Mouse (Mus musculus) embryonic facial prominence, embryonic 11.5 days (tissue): ENCODE data around the gene Mecr. TPM values are rescaled to one million over a fixed set of nuclear protein-coding genes. Genes with fewer than 3 reads are reported as not detected.
A peak's percentile ranks its signal among the peaks of the same experiment; 100 is the strongest.

Source experiments
- ATAC-seq: fragments of 200-750 bp; cut with Nextera tagmentation; replicated peaks from 2 replicates; pipeline ENCODE4 v1.8.0; 2017; ENCODE audit warnings: low read depth; ENCODE audit not compliant: insufficient number of reproducible peaks, low FRiP score, low TSS enrichment
- DNase-seq: peaks from one replicate; pipeline ENCODE4 v3.0.0-alpha.2; 2015; ENCODE audit warnings: low spot score
- H3K27ac ChIP-seq: fragments of 300-500 bp; sonication (generic); replicated peaks from 2 replicates; pipeline ENCODE4 v1.5.1; 2014; ENCODE audit warnings: mild to moderate bottlenecking, low read depth, low read length, control low read depth
- H3K27me3 ChIP-seq: fragments of 300-500 bp; sonication (generic); 2 replicates; pipeline ENCODE4 v1.6.1; 2014; ENCODE audit warnings: mild to moderate bottlenecking, low read length, moderate library complexity, mixed read lengths; ENCODE audit not compliant: control insufficient read depth, insufficient read depth
- H3K36me3 ChIP-seq: fragments of 300-500 bp; sonication (generic); replicated peaks from 2 replicates; pipeline ENCODE4 v1.6.1; 2014; ENCODE audit warnings: low read depth, mild to moderate bottlenecking, low read length, moderate library complexity, mixed read lengths; ENCODE audit not compliant: control insufficient read depth, insufficient read depth
- H3K4me1 ChIP-seq: fragments of 300-500 bp; sonication (generic); 2 replicates; pipeline ENCODE4 v1.6.1; 2014; ENCODE audit warnings: low read length, mixed read lengths; ENCODE audit not compliant: control insufficient read depth, insufficient read depth
- H3K4me2 ChIP-seq: fragments of 300-500 bp; sonication (generic); 2 replicates; pipeline ENCODE4 v1.6.1; 2014; ENCODE audit warnings: low read depth, mild to moderate bottlenecking, control low read depth, low read length, moderate library complexity
- H3K4me3 ChIP-seq: fragments of 300-500 bp; sonication (generic); 2 replicates; pipeline ENCODE4 v1.5.1; 2014; ENCODE audit warnings: low read depth, low read length, control low read depth
- H3K9ac ChIP-seq: fragments of 300-500 bp; sonication (generic); replicated peaks from 2 replicates; pipeline ENCODE4 v1.6.1; 2014; ENCODE audit warnings: mild to moderate bottlenecking, control low read depth, low read length
- H3K9me3 ChIP-seq: fragments of 300-500 bp; sonication (generic); replicated peaks from 2 replicates; pipeline ENCODE4 v1.6.1; 2016; ENCODE audit warnings: mild to moderate bottlenecking, low read length, inconsistent platforms, mixed read lengths; ENCODE audit not compliant: control insufficient read depth
- WGBS: fragments of 180-500 bp; shearing (Covaris S2); extraction: QIAGEN DNeasy Blood & Tissue Kit; methylation state at CpG from one replicate; pipeline ENCODE4 v1.1.7; 2014; 5-methylcytosine and 5-hydroxymethylcytosine counted together
- polyA plus RNA-seq: library from polyadenylated mRNA; unstranded; fragments of >200 nt; fragmentation: Nextera tagmentation; extraction: Ambion mirVana; gene quantifications from 2 replicates; pipeline ENCODE4 v1.2.1, GENCODE M21; 2014

The Mecr gene
- polyA plus RNA-seq, 1 experiment from 2014 or later = 39.9 TPM

DNA sequence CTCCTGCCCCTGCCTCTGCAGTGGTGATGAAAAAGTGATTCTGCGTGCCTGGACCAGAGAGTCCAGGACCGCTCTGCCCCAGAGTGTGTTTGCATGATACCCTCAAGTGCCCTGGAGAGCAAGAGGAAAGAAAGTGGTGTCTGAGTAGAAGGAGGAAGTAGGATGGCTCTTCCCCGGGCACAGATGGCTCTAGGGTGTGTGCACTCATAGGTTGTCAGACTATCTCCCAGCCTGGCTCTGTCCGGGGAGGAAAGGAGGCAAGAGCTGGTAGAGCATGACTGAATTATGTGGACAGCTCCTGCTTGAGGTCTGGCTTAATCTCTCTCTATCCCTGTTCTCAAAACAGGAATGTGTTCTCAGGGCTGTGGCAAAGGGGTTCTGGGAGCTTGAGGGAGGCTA, 18.1 kb downstream of the Mecr start:
- H3K4me3 ChIP-seq = no peak overlapping the region

DNA sequence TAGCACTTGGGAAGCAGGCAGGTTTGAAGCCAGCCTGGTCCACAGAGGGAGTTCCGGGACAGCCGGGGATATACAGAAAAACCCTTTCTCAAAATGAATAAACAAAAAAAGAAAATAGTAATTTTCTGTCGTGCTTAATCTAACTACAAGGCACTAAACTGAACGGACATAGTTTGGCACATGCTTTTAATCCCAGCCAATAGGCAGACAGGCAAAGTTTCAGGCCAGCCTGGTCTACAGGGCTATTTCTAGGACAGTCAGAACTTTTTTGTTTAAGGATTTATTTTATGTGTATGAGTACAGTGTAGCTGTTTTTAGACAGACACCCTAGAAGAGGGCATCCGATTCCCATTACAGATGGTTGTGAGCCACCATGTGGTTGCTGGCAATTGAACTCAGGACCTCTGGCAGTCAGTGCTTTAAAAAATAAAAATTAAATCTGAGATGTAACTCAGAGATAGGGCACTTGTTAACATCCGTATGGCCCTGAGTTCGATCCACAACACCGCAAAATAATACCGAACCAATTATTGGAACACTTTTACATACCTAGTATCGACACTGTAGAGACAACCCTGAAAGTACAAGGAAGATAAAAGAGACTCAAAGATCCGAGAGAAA, 29.5 kb downstream of the Mecr start:
- H3K36me3 ChIP-seq = no peaks in the 10 kb centered on the region
- H3K27me3 ChIP-seq = no peaks in the 10 kb centered on the region

More for the DNA sequence above, 18.1 kb downstream of the Mecr start:
- Histone ChIP-seq H3K27ac (no peak overlapping the region), H3K9me3 (no peaks in the 10 kb centered on the region), H3K4me2 (no peak overlapping the region), H3K4me1 (no peaks in the 10 kb centered on the region), H3K36me3 (peaks cover 2% of the 10 kb centered on the region), H3K9ac (no peak overlapping the region), H3K27me3 (no peaks in the 10 kb centered on the region)
- no peak for ATAC-seq
- WGBS = 84% methylated on average over 4 of the region's 4 CpGs
- DNase-seq = no peak

DNA sequence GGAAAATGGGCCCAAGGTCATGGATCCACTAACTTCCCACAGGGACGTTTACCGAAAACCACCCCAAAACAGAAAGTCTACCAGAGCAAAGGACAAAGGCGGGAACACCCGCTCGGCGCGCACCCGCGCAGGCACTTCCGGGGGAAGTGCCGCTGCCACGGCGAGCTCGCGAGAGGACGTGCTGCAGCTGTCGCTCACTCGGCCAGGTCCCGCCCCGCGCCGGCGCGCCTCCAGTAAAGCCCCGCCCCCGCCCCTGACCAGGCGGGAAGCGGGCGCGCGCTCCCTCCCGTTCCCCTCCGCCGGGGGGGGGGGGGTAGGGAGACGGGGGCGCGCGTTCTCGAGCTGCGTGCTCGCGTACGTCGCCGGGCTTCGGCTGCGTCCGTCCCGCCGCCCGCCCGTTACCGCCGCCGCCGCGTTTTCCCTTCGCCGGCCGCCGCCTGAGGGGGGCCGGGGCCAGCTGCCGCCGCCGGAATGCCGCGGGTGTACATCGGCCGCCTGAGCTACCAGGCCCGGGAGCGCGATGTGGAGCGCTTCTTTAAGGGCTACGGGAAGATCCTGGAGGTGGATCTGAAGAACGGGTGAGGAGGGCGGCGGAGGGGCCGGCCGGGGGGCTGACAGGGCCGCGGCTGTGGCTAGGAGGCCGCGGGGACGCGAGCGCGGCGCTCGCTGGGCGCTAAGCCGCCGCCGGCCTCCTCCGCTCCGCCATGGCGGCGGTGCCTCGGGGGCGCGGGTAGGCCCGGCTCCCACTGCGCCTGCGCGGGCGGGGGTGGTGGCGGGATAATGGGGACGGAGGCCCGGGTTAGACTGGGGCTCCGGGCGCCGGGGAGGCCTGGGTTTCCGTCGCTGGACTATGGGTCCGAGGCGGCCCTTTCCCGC, 30.3 kb downstream of the Mecr start, which contains the start of gene Srsf4:
Gene Srsf4, plus strand, starts transcription at position 325 of the 876 bp plus-strand sequence.
- H3K27ac ChIP-seq = peak within 1 kb of the TSS; percentile 100
- H3K4me1 ChIP-seq = no peaks in the 10 kb centered on the region
- peak; percentile 97 for DNase-seq
- ATAC-seq = peak; percentile 91
- H3K36me3 ChIP-seq = no peaks in the 10 kb centered on the region
- peak within 1 kb of the TSS; percentile 83 for H3K4me2 ChIP-seq
- peak within 1 kb of the TSS; percentile 99 for H3K4me3 ChIP-seq
- 0% methylated on average over 50 of the region's 116 CpGs for WGBS
- no peaks in the 10 kb centered on the region for H3K27me3 ChIP-seq
- no peaks in the 10 kb centered on the region for H3K9me3 ChIP-seq
- peak within 1 kb of the TSS; percentile 100 for H3K9ac ChIP-seq

More for the DNA sequence above, 29.5 kb downstream of the Mecr start:
- Histone ChIP-seq H3K9ac (peak overlapping the region; percentile 100), H3K4me2 (peak overlapping the region; percentile 45), H3K4me1 (no peaks in the 10 kb centered on the region), H3K9me3 (no peaks in the 10 kb centered on the region), H3K4me3 (peak overlapping the region; percentile 99), H3K27ac (no peak overlapping the region; the same call in 1 of the 2 replicates)
- peak; percentile 40 for ATAC-seq
- 9% methylated on average over 11 of the region's 11 CpGs for WGBS
- peak; percentile 40 for DNase-seq

DNA sequence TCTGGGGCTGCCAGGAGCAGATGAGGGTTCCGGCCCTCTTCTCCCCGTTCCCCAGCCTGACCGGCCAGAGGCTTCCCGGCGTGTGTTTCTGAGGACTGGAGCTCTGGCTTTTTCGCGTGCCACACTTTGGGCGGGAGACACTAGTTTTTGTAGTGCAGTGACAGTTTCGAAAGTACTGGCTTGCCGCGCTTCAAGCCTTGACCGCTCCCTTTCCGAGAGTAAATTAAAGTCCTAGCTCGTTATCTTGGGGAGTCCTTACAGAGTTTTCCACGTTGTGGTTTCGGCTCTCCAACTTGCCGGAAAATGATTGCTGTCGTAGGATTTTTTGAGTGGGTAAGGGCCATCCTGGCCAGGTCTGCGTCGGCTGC, 30.9 kb downstream of the Mecr start:
- no peak for ATAC-seq
- Histone ChIP-seq H3K9ac (peak overlapping the region; percentile 100), H3K27ac (peak overlapping the region; percentile 100), H3K36me3 (no peaks in the 10 kb centered on the region), H3K9me3 (no peaks in the 10 kb centered on the region), H3K4me1 (no peaks in the 10 kb centered on the region), H3K27me3 (no peaks in the 10 kb centered on the region), H3K4me2 (peak overlapping the region; percentile 83), H3K4me3 (peak overlapping the region; percentile 99)
- under 1% methylated on average over 20 of the region's 20 CpGs for WGBS
- DNase-seq = no peak

DNA sequence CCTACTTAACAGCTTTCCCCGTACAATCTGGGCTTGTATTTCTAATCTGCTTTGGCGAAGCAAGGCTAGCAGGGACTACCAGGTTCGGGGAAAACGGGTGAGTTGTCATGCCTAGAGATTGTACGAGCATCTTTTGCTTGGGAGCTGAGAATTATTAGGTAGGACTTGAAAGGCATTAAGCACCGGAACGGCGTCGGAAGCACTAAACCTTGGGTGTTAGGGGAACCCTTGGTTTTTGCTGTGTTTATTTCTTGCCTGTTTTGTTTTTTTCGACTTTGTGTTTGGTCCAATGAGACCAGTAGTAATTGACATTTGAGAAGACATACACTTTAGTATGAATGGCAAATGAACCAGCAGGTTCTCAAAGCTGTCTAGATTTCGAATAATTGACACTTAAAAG, 31.3 kb downstream of the Mecr start:
- H3K36me3 ChIP-seq = no peaks in the 10 kb centered on the region
- no peak for ATAC-seq
- no peaks in the 10 kb centered on the region for H3K27me3 ChIP-seq
- H3K9ac ChIP-seq = peak overlapping the region; percentile 100
- peak overlapping the region; percentile 83 for H3K4me2 ChIP-seq
- no peaks in the 10 kb centered on the region for H3K4me1 ChIP-seq
- peak overlapping the region; percentile 100 for H3K27ac ChIP-seq
- DNase-seq = no peak
- H3K9me3 ChIP-seq = no peaks in the 10 kb centered on the region
- peak overlapping the region; percentile 99 for H3K4me3 ChIP-seq
- WGBS = 5% methylated on average over 11 of the region's 11 CpGs

DNA sequence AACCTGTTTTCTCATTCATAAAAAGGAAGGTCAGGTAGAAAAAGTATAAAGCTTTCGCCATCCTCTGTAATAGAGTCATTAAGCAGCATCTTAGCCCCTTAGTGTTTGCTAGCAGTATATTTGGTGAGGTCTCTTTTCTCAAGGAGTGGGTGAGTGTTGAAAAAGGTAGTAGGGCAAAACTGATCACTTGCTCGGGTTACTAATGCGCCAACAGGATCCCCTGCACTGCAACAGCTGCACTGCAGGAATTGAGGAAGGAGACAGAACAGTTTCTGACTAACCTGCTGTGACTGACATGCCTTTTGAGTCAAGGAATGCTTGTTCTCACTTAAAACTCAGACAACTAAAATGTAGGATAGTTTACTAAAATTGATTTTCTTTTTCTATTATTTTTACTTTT, 32.0 kb downstream of the Mecr start:
- DNase-seq = no peak
- no peaks in the 10 kb centered on the region for H3K27me3 ChIP-seq
- peak overlapping the region; percentile 100 for H3K9ac ChIP-seq
- H3K36me3 ChIP-seq = no peaks in the 10 kb centered on the region
- H3K4me2 ChIP-seq = peak overlapping the region; percentile 83
- no peaks in the 10 kb centered on the region for H3K9me3 ChIP-seq
- H3K4me1 ChIP-seq = no peaks in the 10 kb centered on the region
- no peak overlapping the region for H3K27ac ChIP-seq
- no peak for ATAC-seq
- peak overlapping the region; percentile 99 for H3K4me3 ChIP-seq
- 44% methylated on average over 3 of the region's 3 CpGs for WGBS

DNA sequence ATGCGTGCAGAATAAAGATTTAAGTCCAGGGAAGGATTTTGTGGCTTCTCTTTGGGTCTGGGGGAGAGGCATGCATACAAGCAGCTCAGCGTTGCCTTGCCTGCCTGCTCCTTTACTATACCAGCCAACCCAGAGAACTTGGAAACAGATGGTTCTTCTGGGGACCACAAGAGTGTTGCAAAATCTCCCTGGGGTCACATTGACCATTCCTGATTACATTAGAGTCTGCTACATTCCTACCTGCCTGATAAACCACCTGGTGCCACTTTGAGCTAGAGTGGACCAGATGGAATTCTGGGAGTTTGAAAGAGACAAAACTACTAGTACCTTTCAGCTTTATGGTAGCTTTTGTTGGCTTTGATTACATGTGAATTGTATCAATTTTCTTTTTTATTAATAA, 33.6 kb downstream of the Mecr start:
- no peaks in the 10 kb centered on the region for H3K36me3 ChIP-seq
- WGBS = 74% methylated on average over 2 of the region's 2 CpGs
- H3K4me3 ChIP-seq = no peak overlapping the region
- H3K9ac ChIP-seq = no peak overlapping the region
- DNase-seq (no peak), ATAC-seq (no peak)
- no peak overlapping the region for H3K27ac ChIP-seq
- H3K27me3 ChIP-seq = no peaks in the 10 kb centered on the region
- H3K4me2 ChIP-seq = no peak overlapping the region
- H3K4me1 ChIP-seq = no peaks in the 10 kb centered on the region
- H3K9me3 ChIP-seq = no peaks in the 10 kb centered on the region

DNA sequence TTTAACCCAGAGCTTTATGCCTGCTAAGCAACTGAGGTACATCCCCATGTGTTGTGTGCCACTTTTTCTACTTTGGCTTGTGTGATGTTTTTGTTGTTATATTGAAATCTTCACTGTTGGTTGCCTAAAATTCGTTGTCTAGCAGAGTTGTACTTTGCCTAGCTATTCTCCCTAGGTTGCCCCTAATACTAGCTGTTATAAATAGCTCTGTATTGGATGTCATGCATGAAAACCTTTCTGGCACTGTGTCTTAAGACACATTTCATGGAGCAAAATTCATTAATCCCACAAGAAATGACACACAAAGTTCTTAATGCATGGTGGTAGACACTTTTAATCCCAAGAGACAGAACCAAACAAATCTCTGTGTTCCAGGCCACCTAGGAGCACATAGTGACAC, 36.4 kb downstream of the Mecr start:
- Histone ChIP-seq H3K36me3 (no peaks in the 10 kb centered on the region), H3K27ac (no peak overlapping the region), H3K27me3 (no peaks in the 10 kb centered on the region), H3K4me2 (no peak overlapping the region), H3K4me1 (no peaks in the 10 kb centered on the region), H3K4me3 (no peak overlapping the region), H3K9ac (no peak overlapping the region), H3K9me3 (no peaks in the 10 kb centered on the region)
- WGBS = 85% methylated on average over 1 of the region's 1 CpGs
- ATAC-seq = no peak
- DNase-seq = no peak
